Mouse (Mus musculus) kidney, embryonic 15.5 days (tissue): ENCODE measurements at regions not wholly inside any gene's neighbourhood (a gene's known extent, or its start where the extent isn't known, plus 50 kb on each side); places are given as distances from the start of the nearest gene placed in this dataset.

Experiments
- ATAC-seq: fragments of 200-750 bp; cut with Nextera tagmentation; replicated peaks from 2 replicates; pipeline ENCODE4 v1.8.0; 2017; ENCODE audit warnings: moderate TSS enrichment; ENCODE audit not compliant: low FRiP score
- H3K27ac ChIP-seq: fragments of 300-500 bp; sonication (generic); 2 replicates; pipeline ENCODE4 v1.5.1; 2015; ENCODE audit warnings: mild to moderate bottlenecking, inconsistent platforms
- H3K27me3 ChIP-seq: fragments of 300-500 bp; sonication (generic); 2 replicates; pipeline ENCODE4 v1.6.1; 2015; ENCODE audit warnings: inconsistent platforms
- H3K36me3 ChIP-seq: fragments of 300-500 bp; sonication (generic); 2 replicates; pipeline ENCODE4 v1.6.1; 2015; ENCODE audit warnings: inconsistent platforms
- H3K4me1 ChIP-seq: fragments of 300-500 bp; sonication (generic); 2 replicates; pipeline ENCODE4 v1.6.1; 2015; ENCODE audit warnings: inconsistent platforms
- H3K4me2 ChIP-seq: fragments of 300-500 bp; sonication (generic); 2 replicates; pipeline ENCODE4 v1.6.1; 2015; ENCODE audit warnings: moderate library complexity, mild to moderate bottlenecking, inconsistent platforms
- H3K4me3 ChIP-seq: fragments of 300-500 bp; sonication (generic); replicated peaks from 2 replicates; pipeline ENCODE4 v1.5.1; 2015; ENCODE audit warnings: mild to moderate bottlenecking, inconsistent platforms
- H3K9ac ChIP-seq: fragments of 300-500 bp; sonication (generic); 2 replicates; pipeline ENCODE4 v1.6.1; 2015; ENCODE audit warnings: mild to moderate bottlenecking, inconsistent platforms
- H3K9me3 ChIP-seq: fragments of 300-500 bp; sonication (generic); replicated peaks from 2 replicates; pipeline ENCODE4 v1.6.1; 2016; ENCODE audit warnings: inconsistent platforms
- WGBS: fragments of 180-500 bp; shearing (Covaris S2); methylation state at CpG from one replicate; pipeline ENCODE4 v1.1.7; 2015; ENCODE audit warnings: mixed read lengths; 5-methylcytosine and 5-hydroxymethylcytosine counted together

GRCm38 (mm10) chr1:138011581-138011980 is 163.9 kb downstream of the Ptprc start:
- Histone ChIP-seq H3K9ac (no peak overlapping the region), H3K36me3 (no peaks in the 10 kb centered on the region), H3K27me3 (no peaks in the 10 kb centered on the region), H3K4me3 (no peak overlapping the region), H3K4me2 (no peak overlapping the region), H3K27ac (no peak overlapping the region), H3K9me3 (no peaks in the 10 kb centered on the region), H3K4me1 (peaks cover 4% of the 10 kb centered on the region; the same call in 1 of the 2 replicates)
- ATAC-seq, result no peak
- 39% methylated on average over 1 of the region's 1 CpGs for WGBS

- no peak for ATAC-seq
Observed at GRCm38 (mm10) chr1:138010910-138011477, 164.5 kb downstream of the Ptprc start.

GRCm38 (mm10) chr1:138006811-138007210 is 168.7 kb downstream of the Ptprc start:
- H3K27ac ChIP-seq, result no peak overlapping the region
- H3K4me2 ChIP-seq, result no peak overlapping the region
- no peaks in the 10 kb centered on the region for H3K36me3 ChIP-seq
- no peak overlapping the region for H3K9ac ChIP-seq
- WGBS, result 64% methylated on average over 1 of the region's 1 CpGs
- H3K4me1 ChIP-seq, result peaks cover 4% of the 10 kb centered on the region; the same call in 1 of the 2 replicates
- no peak for ATAC-seq
- no peaks in the 10 kb centered on the region for H3K9me3 ChIP-seq
- no peaks in the 10 kb centered on the region for H3K27me3 ChIP-seq
- no peak overlapping the region for H3K4me3 ChIP-seq

More at GRCm38 (mm10) chr1:138010910-138011477, 164.5 kb downstream of the Ptprc start:
- Histone ChIP-seq H3K4me3 (no peak overlapping the region), H3K9ac (no peak overlapping the region), H3K27me3 (no peaks in the 10 kb centered on the region), H3K27ac (no peak overlapping the region), H3K4me2 (no peak overlapping the region), H3K9me3 (no peaks in the 10 kb centered on the region), H3K36me3 (no peaks in the 10 kb centered on the region), H3K4me1 (peaks cover 4% of the 10 kb centered on the region; the same call in 1 of the 2 replicates)
- 34% methylated on average over 7 of the region's 7 CpGs for WGBS

GRCm38 (mm10) chr1:138004319-138004718 is 171.2 kb downstream of the Ptprc start:
- ATAC-seq, result no peak
- H3K4me3 ChIP-seq, result no peak overlapping the region
- no peaks in the 10 kb centered on the region for H3K27me3 ChIP-seq
- no peaks in the 10 kb centered on the region for H3K9me3 ChIP-seq
- no peak overlapping the region for H3K27ac ChIP-seq
- no peaks in the 10 kb centered on the region for H3K36me3 ChIP-seq
- WGBS, result 45% methylated on average over 2 of the region's 2 CpGs
- no peak overlapping the region for H3K4me2 ChIP-seq
- H3K9ac ChIP-seq, result no peak overlapping the region
- no peaks in the 10 kb centered on the region for H3K4me1 ChIP-seq

GRCm38 (mm10) chr1:137999268-137999900 is 176.1 kb downstream of the Ptprc start:
- Histone ChIP-seq H3K4me2 (no peak overlapping the region), H3K36me3 (no peaks in the 10 kb centered on the region), H3K9ac (no peak overlapping the region), H3K27me3 (no peaks in the 10 kb centered on the region), H3K4me1 (no peaks in the 10 kb centered on the region), H3K9me3 (no peaks in the 10 kb centered on the region), H3K4me3 (no peak overlapping the region), H3K27ac (no peak overlapping the region)
- WGBS, result 92% methylated on average over 3 of the region's 3 CpGs
- no peak for ATAC-seq

- Histone ChIP-seq H3K9me3 (no peaks in the 10 kb centered on the region), H3K27ac (no peak overlapping the region), H3K4me2 (no peak overlapping the region), H3K4me3 (no peak overlapping the region), H3K4me1 (no peaks in the 10 kb centered on the region), H3K27me3 (no peaks in the 10 kb centered on the region), H3K9ac (no peak overlapping the region), H3K36me3 (no peaks in the 10 kb centered on the region)
- no peak for ATAC-seq
- 89% methylated on average over 2 of the region's 2 CpGs for WGBS
Observed at GRCm38 (mm10) chr1:137996041-137996440, 179.5 kb downstream of the Ptprc start.

GRCm38 (mm10) chr1:137991936-137992335 is 183.6 kb downstream of the Ptprc start:
- no peaks in the 10 kb centered on the region for H3K4me1 ChIP-seq
- 97% methylated on average over 1 of the region's 1 CpGs for WGBS
- no peaks in the 10 kb centered on the region for H3K27me3 ChIP-seq
- no peak overlapping the region for H3K9ac ChIP-seq
- no peak overlapping the region for H3K4me3 ChIP-seq
- no peak overlapping the region for H3K27ac ChIP-seq
- no peak overlapping the region for H3K4me2 ChIP-seq
- no peaks in the 10 kb centered on the region for H3K36me3 ChIP-seq
- no peak for ATAC-seq
- H3K9me3 ChIP-seq, result no peaks in the 10 kb centered on the region

- no peaks in the 10 kb centered on the region for H3K4me1 ChIP-seq
- H3K27me3 ChIP-seq, result no peaks in the 10 kb centered on the region
- no peak overlapping the region for H3K4me3 ChIP-seq
- no peaks in the 10 kb centered on the region for H3K9me3 ChIP-seq
- no peak for ATAC-seq
- H3K9ac ChIP-seq, result no peak overlapping the region
- H3K36me3 ChIP-seq, result no peaks in the 10 kb centered on the region
- no peak overlapping the region for H3K4me2 ChIP-seq
- no peak overlapping the region for H3K27ac ChIP-seq
- WGBS, result 83% methylated on average over 5 of the region's 5 CpGs
Observed at GRCm38 (mm10) chr1:137991412-137991811, 184.1 kb downstream of the Ptprc start.

- H3K4me3 ChIP-seq, result no peak overlapping the region
- H3K9me3 ChIP-seq, result no peaks in the 10 kb centered on the region
- H3K4me2 ChIP-seq, result no peak overlapping the region
- peaks cover 6% of the 10 kb centered on the region for H3K4me1 ChIP-seq
- no peaks in the 10 kb centered on the region for H3K36me3 ChIP-seq
- no peaks in the 10 kb centered on the region for H3K27me3 ChIP-seq
- H3K27ac ChIP-seq, result peak overlapping the region; percentile 56; the same call in 1 of the 2 replicates
- 12% methylated on average over 3 of the region's 3 CpGs for WGBS
- peak; percentile 91 for ATAC-seq
- no peak overlapping the region for H3K9ac ChIP-seq
Observed at GRCm38 (mm10) chr1:137973406-137973805, 202.1 kb downstream of the Ptprc start.

GRCm38 (mm10) chr1:137972620-137973350 is 202.7 kb downstream of the Ptprc start:
- Histone ChIP-seq H3K4me3 (no peak overlapping the region), H3K27me3 (no peaks in the 10 kb centered on the region), H3K4me2 (no peak overlapping the region), H3K4me1 (peaks cover 6% of the 10 kb centered on the region), H3K36me3 (no peaks in the 10 kb centered on the region), H3K9ac (no peak overlapping the region), H3K9me3 (no peaks in the 10 kb centered on the region), H3K27ac (peak overlapping the region; percentile 56; the same call in 1 of the 2 replicates)
- 66% methylated on average over 6 of the region's 6 CpGs for WGBS
- ATAC-seq, result no peak; the same call in 1 of the 2 replicates

- 81% methylated on average over 16 of the region's 16 CpGs for WGBS
- no peak for ATAC-seq
- no peak overlapping the region for H3K9ac ChIP-seq
- H3K4me3 ChIP-seq, result no peak overlapping the region
- peaks cover 28% of the 10 kb centered on the region for H3K36me3 ChIP-seq
- no peak overlapping the region for H3K4me2 ChIP-seq
- H3K27ac ChIP-seq, result no peak overlapping the region
- no peaks in the 10 kb centered on the region for H3K9me3 ChIP-seq
- H3K27me3 ChIP-seq, result no peaks in the 10 kb centered on the region
- no peaks in the 10 kb centered on the region for H3K4me1 ChIP-seq
Observed at GRCm38 (mm10) chr1:137966151-137966836, 209.2 kb downstream of the Ptprc start.

- Histone ChIP-seq H3K27me3 (no peaks in the 10 kb centered on the region), H3K4me3 (no peak overlapping the region), H3K9me3 (no peaks in the 10 kb centered on the region), H3K27ac (no peak overlapping the region), H3K4me1 (no peaks in the 10 kb centered on the region), H3K36me3 (peaks cover 36% of the 10 kb centered on the region), H3K4me2 (no peak overlapping the region), H3K9ac (no peak overlapping the region)
- WGBS, result 50% methylated on average over 6 of the region's 6 CpGs
- ATAC-seq, result no peak
Observed at GRCm38 (mm10) chr1:137963656-137964055, 211.9 kb downstream of the Ptprc start.
